Mouse (Mus musculus) erythroblast, adult 5-6 weeks (primary cell): ENCODE data around the gene Itprid2. TPM values are rescaled to one million over a fixed set of nuclear protein-coding genes. Genes with fewer than 3 reads are reported as not detected.

ENCODE experiments used
- ATAC-seq: replicated peaks from 2 replicates; pipeline ENCODE4 v1.8.0; 2016; ENCODE audit warnings: moderate number of reproducible peaks, mild to moderate bottlenecking, moderate TSS enrichment, inconsistent platforms; ENCODE audit not compliant: poor library complexity, low FRiP score, severe bottlenecking
- total RNA-seq, 2 experiments: library from RNA; stranded (forward) in 1 of 2; stranded (reverse) in 1 of 2; fragments of 150-400 nt in 1 of 2; fragments of 200-764, 138-1000 nt in 1 of 2; gene quantifications; 2 replicates each; pipeline versions ENCODE4 v1.2.3 to v1.2.4; 2015 to 2017; ENCODE audit warnings: low replicate concordance in 2 of 2

Itprid2 gene
- total RNA-seq, 2 experiments from 2014 or later = 3.2 to 3.8 TPM

- ATAC-seq = no peak
These were observed 61.5 kb downstream of the Itprid2 start for GRCm38 (mm10) chr2:79696478-79697230.

- ATAC-seq = no peak
These were observed 63.0 kb downstream of the Itprid2 start for GRCm38 (mm10) chr2:79698166-79698565.

DNA sequence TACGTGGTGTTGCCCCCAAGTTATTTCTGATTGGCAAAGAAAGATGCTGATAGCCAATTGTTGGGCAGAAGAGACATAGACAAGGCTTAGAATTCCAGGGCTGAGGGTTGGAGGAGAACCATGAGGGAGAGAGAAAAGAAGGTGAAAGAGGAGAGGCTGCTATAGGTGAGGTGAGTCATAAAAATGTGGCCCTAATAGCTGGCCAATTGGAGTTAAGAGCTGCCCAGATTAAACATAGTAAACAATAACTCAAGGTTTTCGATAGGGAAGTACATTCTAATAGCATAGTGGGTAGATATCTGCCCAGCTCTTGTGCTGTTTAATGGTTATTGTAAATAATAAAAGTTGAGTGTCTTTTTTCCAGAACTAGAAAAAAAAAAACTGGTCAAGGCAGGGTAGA lies 69.6 kb downstream of the Itprid2 start:
- no peak for ATAC-seq

- no peak for ATAC-seq
These were observed 72.4 kb downstream of the Itprid2 start, which contains the start of gene Ppp1r1c for GRCm38 (mm10) chr2:79707575-79707974. TSS of gene Ppp1r1c (plus strand) at chr2:79707780.

DNA sequence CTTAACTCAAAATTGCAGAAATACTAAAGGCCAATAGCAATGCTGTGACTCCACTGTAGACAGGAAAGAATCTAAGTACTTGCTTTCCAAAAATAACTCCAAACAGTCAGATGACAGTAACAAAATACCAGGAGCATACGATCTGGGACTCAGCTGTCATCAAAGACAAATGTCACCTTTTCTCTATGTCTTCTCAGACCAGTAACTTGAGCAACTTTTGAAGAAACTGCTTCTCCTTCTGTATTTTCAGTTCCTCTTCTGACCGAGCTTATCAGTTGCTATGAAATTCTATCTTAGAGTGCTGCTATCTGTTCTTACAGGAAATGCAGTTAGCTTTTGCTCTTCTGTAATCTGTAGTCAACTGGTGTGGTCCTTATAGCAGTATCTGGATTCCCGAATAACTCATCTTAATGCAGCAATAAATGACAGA lies 78.5 kb downstream of the Itprid2 start:
- no peak for ATAC-seq

DNA sequence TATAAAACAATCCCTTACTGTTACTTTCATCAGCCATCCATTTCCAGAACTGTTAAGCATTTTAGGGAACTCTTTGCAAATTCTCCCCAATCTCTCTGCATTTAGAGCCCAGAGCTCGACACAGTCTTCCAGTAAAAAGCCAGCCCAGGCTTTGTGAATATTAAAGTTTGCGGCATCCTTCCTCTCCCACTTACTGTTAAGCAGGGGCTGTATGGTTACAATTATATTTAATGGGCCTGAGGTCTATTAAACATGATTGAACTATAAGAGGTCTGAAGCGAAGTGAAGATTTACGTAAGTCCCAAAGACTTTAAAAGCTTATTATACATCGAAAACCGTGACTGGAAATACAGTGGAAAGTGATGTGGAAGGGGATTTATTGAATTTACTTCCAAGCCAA lies 79.6 kb downstream of the Itprid2 start:
- no peak for ATAC-seq

DNA sequence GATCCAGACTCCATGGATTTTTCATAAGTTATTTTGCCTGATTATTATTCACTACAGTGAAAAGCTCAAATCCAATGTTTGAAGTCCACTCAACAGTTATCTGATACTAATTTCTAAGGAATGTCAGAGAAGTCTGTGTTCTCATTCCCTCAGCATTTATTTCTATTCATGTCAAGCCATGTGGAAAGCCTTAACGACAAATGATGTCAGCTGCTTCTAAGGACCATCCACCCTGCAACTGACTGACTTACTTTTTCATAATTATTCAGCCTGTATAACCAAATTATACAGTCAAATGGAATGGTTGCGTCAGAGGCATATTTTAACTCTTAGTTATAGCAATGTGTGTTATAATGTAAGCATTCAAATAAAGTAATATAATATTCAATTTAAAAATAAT lies 80.8 kb downstream of the Itprid2 start:
- no peak for ATAC-seq

DNA sequence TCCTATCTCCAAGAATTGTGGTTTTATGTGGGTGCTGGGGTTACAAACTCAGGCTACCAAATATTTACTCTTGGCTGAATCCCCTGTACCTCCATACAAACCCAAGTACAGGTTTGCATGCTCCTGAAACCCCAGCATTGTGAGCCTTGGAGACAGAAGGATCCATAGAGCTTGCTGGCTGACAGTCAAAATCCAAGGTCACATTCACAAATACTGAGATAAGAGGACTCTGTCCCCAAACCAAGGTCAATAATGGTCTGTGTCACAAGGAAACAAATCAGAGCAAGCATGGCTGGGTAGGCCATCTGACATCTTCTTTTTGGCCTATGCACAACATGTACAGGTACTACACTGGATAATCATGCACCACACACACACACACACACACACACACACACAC lies 82.7 kb downstream of the Itprid2 start:
- no peak for ATAC-seq

GRCm38 (mm10) chr2:79722415-79722814 lies 87.3 kb downstream of the Itprid2 start:
- no peak for ATAC-seq

Other genes starting within 250 kb of the Itprid2 start
- gene Neurod1, start 178.6 kb upstream of the Itprid2 start, total RNA-seq (2015; ENCODE audit: low replicate concordance) = not detected in 2 replicates
- not detected in 2 replicates for gene Neurod1, start 178.6 kb upstream of the Itprid2 start, total RNA-seq (2017; ENCODE audit: low replicate concordance)
- 10.0 TPM in 1 of 2 replicates, not detected in the other for gene Cerkl, start 178.6 kb upstream of the Itprid2 start, total RNA-seq (2015; ENCODE audit: low replicate concordance)
- gene Cerkl, start 178.6 kb upstream of the Itprid2 start, total RNA-seq (2017; ENCODE audit: low replicate concordance) = 19.4 TPM in 2 replicates
- not detected in 2 replicates for gene Ppp1r1c, start 72.4 kb downstream of the Itprid2 start, total RNA-seq (2015; ENCODE audit: low replicate concordance)
- not detected in 2 replicates for gene Ppp1r1c, start 72.4 kb downstream of the Itprid2 start, total RNA-seq (2017; ENCODE audit: low replicate concordance)